Mouse (Mus musculus) small intestine, adult 2 months (tissue): ENCODE results near the gene Tfdp2. TPM values are rescaled to one million over a fixed set of nuclear protein-coding genes. Genes with fewer than 3 reads are reported as not detected.

Source experiments
- H3K27ac ChIP-seq: fragments of 200-500 bp; 2 replicates; pipeline ENCODE4 v1.5.1; 2012; ENCODE audit warnings: low read depth, low read length, control low read depth, inconsistent platforms; ENCODE audit not compliant: insufficient read depth
- H3K27me3 ChIP-seq: fragments of 200-500 bp; 2 replicates; pipeline ENCODE4 v1.6.1; 2012; ENCODE audit warnings: mild to moderate bottlenecking, moderate library complexity, low read length, inconsistent platforms; ENCODE audit not compliant: control insufficient read depth, insufficient read depth
- H3K36me3 ChIP-seq: fragments of 200-500 bp; 2 replicates; pipeline ENCODE4 v1.6.1; 2012; ENCODE audit warnings: mild to moderate bottlenecking, low read length, control low read depth, inconsistent platforms; ENCODE audit not compliant: control insufficient read depth, insufficient read depth
- H3K4me1 ChIP-seq: fragments of 200-500 bp; 2 replicates; pipeline ENCODE4 v1.6.1; 2012; ENCODE audit warnings: low read length, inconsistent platforms, mixed read lengths; ENCODE audit not compliant: control insufficient read depth, insufficient read depth, insufficient read length
- H3K4me3 ChIP-seq: fragments of 200-500 bp; 2 replicates; pipeline ENCODE4 v1.5.1; 2012; ENCODE audit warnings: low read depth, mild to moderate bottlenecking, control low read depth, inconsistent platforms, low read length, moderate library complexity
- CTCF ChIP-seq: fragments of 200-500 bp; IDR thresholded peaks from 2 replicates; pipeline ENCODE4 v1.5.1; 2012; ENCODE audit warnings: low read depth, mild to moderate bottlenecking, control low read depth, inconsistent platforms, low read length, moderate library complexity, mixed read lengths; ENCODE audit not compliant: insufficient replicate concordance, insufficient read length; ENCODE audit errors: extremely low read depth
- POLR2A ChIP-seq: fragments of 200-500 bp; IDR thresholded peaks from 2 replicates; pipeline ENCODE4 v1.6.1; 2012; ENCODE audit warnings: low read depth, mild to moderate bottlenecking, control low read depth, inconsistent platforms, low read length, moderate library complexity
- whole genome bisulfite sequencing: fragments of 180-500 bp; shearing (Covaris S2); methylation state at CpG from one replicate; pipeline ENCODE4 v1.1.7; 2018; 5-methylcytosine and 5-hydroxymethylcytosine counted together
- polyA plus RNA-seq: library from polyadenylated mRNA; depleted of rRNA; stranded (reverse); fragments of >200 nt; gene quantifications from 2 replicates; pipeline ENCODE4 v1.2.3, GENCODE M21; 2012

Gene Tfdp2
- polyA plus RNA-seq, 1 experiment = 23.9 TPM

- H3K27me3 ChIP-seq = no peaks in the 10 kb centered on the region
- WGBS = 48% methylated on average over 5 of the region's 5 CpGs
- no peak overlapping the region for H3K27ac ChIP-seq
- TF ChIP-seq POLR2A (no peak), CTCF (no peak)
- no peaks in the 10 kb centered on the region; the same call in 1 of the 2 replicates for H3K36me3 ChIP-seq
- no peak overlapping the region for H3K4me3 ChIP-seq
- H3K4me1 ChIP-seq = peaks cover 7% of the 10 kb centered on the region; the same call in 1 of the 2 replicates
Observed at GRCm38 (mm10) chr9:96259017-96259512, 63.0 kb downstream of the Tfdp2 start.

GRCm38 (mm10) chr9:96259753-96260520 lies 63.9 kb downstream of the Tfdp2 start:
- no peaks in the 10 kb centered on the region for H3K27me3 ChIP-seq
- H3K4me1 ChIP-seq = peaks cover 7% of the 10 kb centered on the region; the same call in 1 of the 2 replicates
- 29% methylated on average over 10 of the region's 10 CpGs for WGBS
- TF ChIP-seq CTCF = no peak
- no peak for TF ChIP-seq POLR2A
- H3K27ac ChIP-seq = no peak overlapping the region
- no peak overlapping the region for H3K4me3 ChIP-seq
- no peaks in the 10 kb centered on the region; the same call in 1 of the 2 replicates for H3K36me3 ChIP-seq

GRCm38 (mm10) chr9:96261101-96261500 lies 65.0 kb downstream of the Tfdp2 start:
- H3K4me1 ChIP-seq = peaks cover 7% of the 10 kb centered on the region; the same call in 1 of the 2 replicates
- no peaks in the 10 kb centered on the region; the same call in 1 of the 2 replicates for H3K36me3 ChIP-seq
- H3K4me3 ChIP-seq = no peak overlapping the region
- H3K27me3 ChIP-seq = no peaks in the 10 kb centered on the region
- H3K27ac ChIP-seq = no peak overlapping the region
- WGBS = 90% methylated on average over 4 of the region's 4 CpGs
- no peak for TF ChIP-seq POLR2A

- Histone ChIP-seq H3K4me1 (peaks cover 7% of the 10 kb centered on the region; the same call in 1 of the 2 replicates), H3K4me3 (no peak overlapping the region), H3K27ac (no peak overlapping the region), H3K36me3 (no peaks in the 10 kb centered on the region; the same call in 1 of the 2 replicates), H3K27me3 (no peaks in the 10 kb centered on the region)
- WGBS = 96% methylated on average over 6 of the region's 6 CpGs
- TF ChIP-seq POLR2A = no peak
- no peak for TF ChIP-seq CTCF
Observed at GRCm38 (mm10) chr9:96261980-96262379, 65.9 kb downstream of the Tfdp2 start.

GRCm38 (mm10) chr9:96266793-96267558 lies 70.9 kb downstream of the Tfdp2 start:
- Histone ChIP-seq H3K4me3 (no peak overlapping the region), H3K27me3 (no peaks in the 10 kb centered on the region), H3K4me1 (no peaks in the 10 kb centered on the region), H3K36me3 (no peaks in the 10 kb centered on the region; the same call in 1 of the 2 replicates), H3K27ac (no peak overlapping the region)
- TF ChIP-seq CTCF (no peak), POLR2A (no peak)
- 86% methylated on average over 6 of the region's 6 CpGs for WGBS

- Histone ChIP-seq H3K36me3 (no peaks in the 10 kb centered on the region), H3K4me3 (no peak overlapping the region), H3K4me1 (no peaks in the 10 kb centered on the region), H3K27me3 (no peaks in the 10 kb centered on the region), H3K27ac (no peak overlapping the region)
- no peak for TF ChIP-seq CTCF
- TF ChIP-seq POLR2A = no peak
- 81% methylated on average over 1 of the region's 1 CpGs for WGBS
Observed at GRCm38 (mm10) chr9:96267559-96267948, 71.5 kb downstream of the Tfdp2 start.

- TF ChIP-seq CTCF (no peak), POLR2A (no peak)
- H3K36me3 ChIP-seq = no peaks in the 10 kb centered on the region
- WGBS = 89% methylated on average over 2 of the region's 2 CpGs
Observed at GRCm38 (mm10) chr9:96269726-96270125, 73.7 kb downstream of the Tfdp2 start.

More at GRCm38 (mm10) chr9:96269726-96270125, 73.7 kb downstream of the Tfdp2 start:
- Histone ChIP-seq H3K27me3 (no peaks in the 10 kb centered on the region), H3K4me3 (no peak overlapping the region), H3K4me1 (no peaks in the 10 kb centered on the region), H3K27ac (no peak overlapping the region)
